Mouse (Mus musculus) hindbrain, embryonic 12.5 days (tissue): ENCODE results near the gene Spem2. TPM values are rescaled to one million over a fixed set of nuclear protein-coding genes. Genes with fewer than 3 reads are reported as not detected.
A peak's percentile ranks its signal among the peaks of the same experiment; 100 is the strongest.

Source experiments
- ATAC-seq: fragments of 200-750 bp; cut with Nextera tagmentation; 2 replicates; pipeline ENCODE4 v1.8.0; 2017; ENCODE audit warnings: moderate TSS enrichment; ENCODE audit not compliant: low FRiP score
- H3K27ac ChIP-seq: fragments of 300-500 bp; sonication (generic); 2 replicates; pipeline ENCODE4 v1.5.1; 2016; ENCODE audit warnings: mild to moderate bottlenecking
- H3K27me3 ChIP-seq: fragments of 300-500 bp; sonication (generic); 2 replicates; pipeline ENCODE4 v1.6.1; 2016; ENCODE audit warnings: mild to moderate bottlenecking
- H3K36me3 ChIP-seq: fragments of 300-500 bp; sonication (generic); 2 replicates; pipeline ENCODE4 v1.6.1; 2016; ENCODE audit warnings: mild to moderate bottlenecking
- H3K4me1 ChIP-seq: fragments of 300-500 bp; sonication (generic); 2 replicates; pipeline ENCODE4 v1.6.1; 2016
- H3K4me2 ChIP-seq: fragments of 300-500 bp; sonication (generic); replicated peaks from 2 replicates; pipeline ENCODE4 v1.6.1; 2016; ENCODE audit warnings: mild to moderate bottlenecking
- H3K4me3 ChIP-seq: fragments of 300-500 bp; sonication (generic); 2 replicates; pipeline ENCODE4 v1.5.1; 2016; ENCODE audit warnings: mild to moderate bottlenecking
- H3K9ac ChIP-seq: fragments of 300-500 bp; sonication (generic); 2 replicates; pipeline ENCODE4 v1.6.1; 2016; ENCODE audit warnings: mild to moderate bottlenecking, moderate library complexity
- H3K9me3 ChIP-seq: fragments of 300-500 bp; sonication (generic); replicated peaks from 2 replicates; pipeline ENCODE4 v1.6.1; 2016; ENCODE audit warnings: mild to moderate bottlenecking
- WGBS: fragments of 180-500 bp; shearing (Covaris S2); methylation state at CpG from one replicate; pipeline ENCODE4 v1.1.7; 2016; 5-methylcytosine and 5-hydroxymethylcytosine counted together
- polyA plus RNA-seq: library from polyadenylated mRNA; unstranded; fragments of >200 nt; fragmentation: Nextera tagmentation; extraction: Ambion mirVana; gene quantifications from 2 replicates; pipeline ENCODE4 v1.2.1, GENCODE M21; 2016

Gene Spem2
- polyA plus RNA-seq, 1 experiment from 2014 or later, result not detected

GRCm38 (mm10) chr11:69767625-69767909 is 50.7 kb downstream of the Spem2 start:
- H3K36me3 ChIP-seq, result no peaks in the 10 kb centered on the region
- no peak overlapping the region for H3K9ac ChIP-seq
- peaks cover 23% of the 10 kb centered on the region for H3K4me1 ChIP-seq
- peak overlapping the region; percentile 81 for H3K4me2 ChIP-seq
- H3K27me3 ChIP-seq, result no peaks in the 10 kb centered on the region
- H3K4me3 ChIP-seq, result no peak overlapping the region
- no peak overlapping the region for H3K27ac ChIP-seq
- 70% methylated on average over 4 of the region's 4 CpGs for whole genome bisulfite sequencing
- H3K9me3 ChIP-seq, result no peaks in the 10 kb centered on the region
- ATAC-seq, result no peak

DNA sequence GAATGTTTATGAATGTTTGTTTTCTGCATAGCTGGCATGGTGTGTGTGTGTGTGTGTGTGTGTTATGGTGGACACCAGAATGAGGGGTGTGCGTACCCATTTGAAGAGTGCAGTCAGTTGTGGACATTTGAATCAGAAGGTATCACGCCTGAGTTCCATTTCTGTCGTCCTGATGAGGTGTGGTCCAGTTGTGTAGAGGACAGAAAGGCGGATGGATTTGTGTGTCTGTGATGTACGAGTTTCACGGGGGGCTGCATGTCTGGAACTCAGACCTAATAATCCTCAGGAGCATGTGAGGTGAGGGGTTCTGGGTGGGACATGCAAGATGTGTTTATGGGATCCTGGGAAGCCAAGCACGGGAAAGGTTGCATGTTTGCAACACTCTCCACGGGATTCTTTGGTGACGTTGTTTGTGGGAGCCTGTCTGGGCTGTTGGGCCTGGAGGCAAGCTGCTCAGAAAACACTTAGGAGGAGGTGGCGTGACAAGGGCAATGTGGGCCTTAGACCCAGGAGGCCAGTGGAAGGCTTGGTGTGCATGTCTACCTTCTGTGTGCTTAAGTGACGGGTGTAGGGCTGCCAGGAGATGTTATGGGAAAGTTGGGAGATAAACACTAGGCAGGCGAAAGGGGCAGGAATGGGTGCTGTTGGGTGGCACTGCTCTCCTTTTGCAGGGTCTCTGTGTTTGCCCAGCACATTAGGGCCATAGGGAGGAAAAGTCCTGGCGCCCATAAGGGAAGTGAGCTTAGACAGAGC is 51.2 kb downstream of the Spem2 start:
- H3K4me1 ChIP-seq, result peaks cover 23% of the 10 kb centered on the region
- peak overlapping the region; percentile 81 for H3K4me2 ChIP-seq
- peak overlapping the region; percentile 82 for H3K4me3 ChIP-seq
- H3K36me3 ChIP-seq, result no peaks in the 10 kb centered on the region
- no peak for ATAC-seq
- H3K9me3 ChIP-seq, result no peaks in the 10 kb centered on the region
- H3K27me3 ChIP-seq, result no peaks in the 10 kb centered on the region
- peak overlapping the region; percentile 94 for H3K9ac ChIP-seq
- 0 out of 2 replicates have a peak overlapping the region, but pooled peaks have one; percentile 0 for H3K27ac ChIP-seq
- WGBS, result 66% methylated on average over 13 of the region's 13 CpGs

Other genes starting within 250 kb of the Spem2 start
- 29.7 and 29.9 TPM in 2 replicates for gene Wrap53, start 238.2 kb downstream of the Spem2 start, polyA plus RNA-seq
- gene Trp53, start 238.1 kb downstream of the Spem2 start, polyA plus RNA-seq, result 105 and 109 TPM in 2 replicates
- 12.1 and 18.5 TPM in 2 replicates for gene Atp1b2, start 212.5 kb downstream of the Spem2 start, polyA plus RNA-seq
- gene Shbg, start 200.6 kb downstream of the Spem2 start, polyA plus RNA-seq, result not detected in 2 replicates
- gene Sat2, start 196.4 kb downstream of the Spem2 start, polyA plus RNA-seq, result 24.4 and 26.6 TPM in 2 replicates
- 62.7 and 62.8 TPM in 2 replicates for gene Fxr2, start 185.5 kb downstream of the Spem2 start, polyA plus RNA-seq
- 0.26 TPM in 1 of 2 replicates, not detected in the other for gene Sox15, start 163.2 kb downstream of the Spem2 start, polyA plus RNA-seq
- gene Mpdu1, start 155.8 kb downstream of the Spem2 start, polyA plus RNA-seq, result 68.0 and 69.1 TPM in 2 replicates
- 6.9 and 8.2 TPM in 2 replicates for gene Cd68, start 152.3 kb downstream of the Spem2 start, polyA plus RNA-seq
- gene Eif4a1, start 146.0 kb downstream of the Spem2 start, polyA plus RNA-seq, result 555 and 589 TPM in 2 replicates
- gene Senp3, start 136.4 kb downstream of the Spem2 start, polyA plus RNA-seq, result 105 and 106 TPM in 2 replicates
- 0.42 and 0.49 TPM in 2 replicates for gene Tnfsf13, start 132.7 kb downstream of the Spem2 start, polyA plus RNA-seq
- gene Tnfsf12, start 122.6 kb downstream of the Spem2 start, polyA plus RNA-seq, result 3.1 and 3.4 TPM in 2 replicates
- 0.80 and 1.9 TPM in 2 replicates for gene Tnfsfm13, start 122.4 kb downstream of the Spem2 start, polyA plus RNA-seq
- gene Polr2a, start 59.8 kb downstream of the Spem2 start, polyA plus RNA-seq, result 32.2 and 39.0 TPM in 2 replicates
- gene Slc35g3, start 56.5 kb downstream of the Spem2 start, polyA plus RNA-seq, result 0.40 and 0.61 TPM in 2 replicates
- 2.3 and 2.4 TPM in 2 replicates for gene Zbtb4, start 52.6 kb downstream of the Spem2 start, polyA plus RNA-seq
- gene Chrnb1, start 22.5 kb downstream of the Spem2 start, polyA plus RNA-seq, result 3.0 and 5.9 TPM in 2 replicates
- 3.7 and 4.2 TPM in 2 replicates for gene Fgf11, start 16.6 kb downstream of the Spem2 start, polyA plus RNA-seq
- 1.6 and 2.4 TPM in 2 replicates for gene Tmem102, start 12.8 kb downstream of the Spem2 start, polyA plus RNA-seq
- not detected in 2 replicates for gene Gm39566, start 3.2 kb downstream of the Spem2 start, polyA plus RNA-seq
- 0.21 and 0.46 TPM in 2 replicates for gene Spem1, start 3.7 kb upstream of the Spem2 start, polyA plus RNA-seq
- gene Nlgn2, start 19.3 kb upstream of the Spem2 start, polyA plus RNA-seq, result 14.7 and 14.9 TPM in 2 replicates
- 268 and 314 TPM in 2 replicates for gene Tmem256, start 20.0 kb upstream of the Spem2 start, polyA plus RNA-seq
- 74.9 and 87.3 TPM in 2 replicates for gene Plscr3, start 27.9 kb upstream of the Spem2 start, polyA plus RNA-seq
- gene Tnk1, start 40.3 kb upstream of the Spem2 start, polyA plus RNA-seq, result 0.57 and 1.4 TPM in 2 replicates
- gene Tmem95, start 59.6 kb upstream of the Spem2 start, polyA plus RNA-seq, result not detected in 2 replicates
- gene Kctd11, start 62.9 kb upstream of the Spem2 start, polyA plus RNA-seq, result 2.9 and 3.2 TPM in 2 replicates
- 0.86 and 0.92 TPM in 2 replicates for gene Acap1, start 77.1 kb upstream of the Spem2 start, polyA plus RNA-seq
- 17.8 TPM in 2 replicates for gene 2810408A11Rik, start 82.5 kb upstream of the Spem2 start, polyA plus RNA-seq
- gene Neurl4, start 82.6 kb upstream of the Spem2 start, polyA plus RNA-seq, result 15.0 and 15.2 TPM in 2 replicates
- 84.7 and 90.1 TPM in 2 replicates for gene Gps2, start 95.4 kb upstream of the Spem2 start, polyA plus RNA-seq
- 1,354 and 1,360 TPM in 2 replicates for gene Eif5a, start 103.5 kb upstream of the Spem2 start, polyA plus RNA-seq
- gene Ybx2, start 117.3 kb upstream of the Spem2 start, polyA plus RNA-seq, result 5.5 and 9.0 TPM in 2 replicates
- 9.6 and 12.9 TPM in 2 replicates for gene Slc2a4, start 129.7 kb upstream of the Spem2 start, polyA plus RNA-seq
- gene Cldn7, start 146.3 kb upstream of the Spem2 start, polyA plus RNA-seq, result 9.5 and 21.8 TPM in 2 replicates
- gene Ctdnep1, start 162.7 kb upstream of the Spem2 start, polyA plus RNA-seq, result 22.4 and 26.1 TPM in 2 replicates
- gene Elp5, start 164.1 kb upstream of the Spem2 start, polyA plus RNA-seq, result 123 and 127 TPM in 2 replicates
- gene Gabarap, start 172.7 kb upstream of the Spem2 start, polyA plus RNA-seq, result 598 and 607 TPM in 2 replicates
- 87.8 and 96.2 TPM in 2 replicates for gene Phf23, start 177.3 kb upstream of the Spem2 start, polyA plus RNA-seq
- 45.9 and 46.4 TPM in 2 replicates for gene Dvl2, start 182.1 kb upstream of the Spem2 start, polyA plus RNA-seq
- 59.8 and 61.9 TPM in 2 replicates for gene Acadvl, start 196.9 kb upstream of the Spem2 start, polyA plus RNA-seq
- gene Dlg4, start 198.5 kb upstream of the Spem2 start, polyA plus RNA-seq, result 23.0 and 28.5 TPM in 2 replicates
- gene Asgr1, start 235.6 kb upstream of the Spem2 start, polyA plus RNA-seq, result 0.56 and 0.89 TPM in 2 replicates